Mouse (Mus musculus) embryo, embryonic 9.5 days (tissue): ENCODE measurements around the gene Olfr1471.
"Not testable (repeated sequence)": the region's sequence is repeated elsewhere in the genome, so short reads cannot be mapped to it uniquely, and the experiment has no call there.

ENCODE experiments used
- DNase-seq: peaks from one replicate; pipeline ENCODE4 v3.0.0-alpha.2; 2017; ENCODE audit errors: extremely low spot score

Gene Olfr1471

DNA sequence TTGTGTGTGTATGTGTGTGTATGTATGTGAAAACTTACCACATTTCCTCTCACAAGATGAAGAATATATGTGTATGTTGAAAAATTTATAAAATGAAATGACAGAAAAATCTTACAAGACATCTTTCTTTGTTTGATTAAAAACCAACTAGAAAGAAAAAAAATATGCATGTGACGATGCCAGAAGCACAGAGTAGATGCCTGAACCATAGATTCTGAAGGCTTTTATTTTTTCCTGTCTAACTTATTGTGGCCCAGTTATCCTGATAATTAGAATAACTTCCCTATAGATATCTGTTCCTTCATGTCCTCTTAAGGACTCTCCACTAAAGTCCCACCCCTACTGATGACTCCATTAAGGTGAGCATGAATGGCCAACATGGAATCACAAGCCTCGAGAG, at the start of gene Olfr1471:
Olfr1471 (plus strand) TSS at position 301 of the 400 bp plus-strand sequence.
- DNase-seq, result not testable (repeated sequence)

DNA sequence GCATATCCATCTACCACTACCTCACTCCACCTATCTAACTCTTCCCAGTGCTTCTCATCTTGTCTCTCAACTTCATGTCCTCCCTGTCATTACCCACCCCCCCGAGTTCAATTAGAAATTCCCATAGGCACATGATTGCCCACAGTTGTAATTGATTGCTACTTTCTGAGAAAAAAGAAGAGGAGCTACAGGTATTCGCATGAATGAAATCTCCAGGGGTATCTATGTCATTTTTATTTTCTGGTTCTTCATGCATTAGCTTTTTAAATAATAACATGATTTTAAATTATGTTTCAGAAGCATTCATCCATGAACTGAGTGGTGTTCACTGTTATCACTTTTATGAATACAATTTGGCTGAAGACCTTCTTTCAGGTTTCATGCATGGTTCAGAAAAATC, 35.7 kb upstream of the Olfr1471 start, which contains the start of gene Olfr1469:
Olfr1469 (plus strand) TSS at position 301 of the 400 bp plus-strand sequence.
- DNase-seq, result no peak

DNA sequence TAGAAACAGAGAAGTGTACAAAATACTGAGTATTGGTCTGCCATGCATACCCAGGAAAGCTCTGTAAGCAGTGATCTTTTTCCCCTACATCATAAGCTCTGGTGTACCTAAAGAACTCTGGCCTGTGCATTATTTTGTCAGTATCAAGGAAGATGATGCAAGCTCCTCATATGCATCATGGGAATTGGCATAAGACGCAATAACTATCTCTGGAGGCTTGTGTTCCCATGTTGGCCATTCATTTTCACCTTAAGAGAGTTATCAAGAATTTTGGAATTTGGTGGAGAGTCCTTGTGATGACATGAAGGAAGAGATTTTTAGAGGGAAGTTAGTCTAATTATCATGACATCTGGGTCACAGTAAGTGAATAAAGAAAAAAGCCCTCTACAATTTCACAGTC, 12.8 kb downstream of the Olfr1471 start, which contains the start of gene Olfr1472:
Olfr1472 (minus strand) TSS at position 101 of the 400 bp plus-strand sequence.
- no peak for DNase-seq

DNA sequence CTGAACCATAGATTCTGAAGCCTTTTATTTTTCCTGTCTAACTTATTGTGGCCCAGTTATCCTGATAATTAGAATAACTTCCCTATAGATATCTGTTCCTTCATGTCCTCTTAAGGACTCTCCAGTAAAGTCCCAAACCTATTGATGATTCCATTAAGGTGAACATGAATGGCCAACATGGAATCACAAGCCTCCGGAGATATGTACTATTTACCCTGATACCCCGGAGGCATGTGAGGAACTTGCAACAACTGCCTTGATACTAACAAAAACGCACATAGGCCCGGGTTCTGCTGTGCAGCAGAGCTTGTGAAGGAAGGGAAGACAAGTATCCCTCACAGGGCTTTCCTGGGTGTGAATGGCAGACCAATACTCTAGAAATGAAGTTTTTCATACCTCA, 26.1 kb downstream of the Olfr1471 start, which contains the start of gene Olfr1474:
Olfr1474 (plus strand) TSS at position 301 of the 400 bp plus-strand sequence.
- DNase-seq, result not testable (repeated sequence)

DNA sequence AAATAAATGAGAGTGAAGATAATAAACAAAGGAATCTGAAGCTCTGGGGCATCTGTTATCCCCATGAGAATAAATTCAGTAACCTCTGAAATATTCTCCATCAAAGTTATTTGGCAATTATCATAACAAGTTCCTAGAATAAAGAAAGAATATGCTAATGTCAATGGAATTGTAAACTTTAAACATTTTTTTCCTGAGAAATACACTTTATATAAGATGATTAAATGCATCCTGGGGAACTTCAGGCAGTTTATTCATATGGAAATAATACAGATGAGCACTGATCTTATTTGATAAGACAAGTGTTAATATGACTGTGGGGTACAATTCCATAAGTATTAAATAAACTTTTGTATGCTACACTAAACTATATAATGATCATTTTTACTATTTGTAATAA, 36.9 kb downstream of the Olfr1471 start, which contains the start of gene Olfr1475:
Olfr1475 (minus strand) TSS at position 101 of the 400 bp plus-strand sequence.
- DNase-seq, result no peak

DNA sequence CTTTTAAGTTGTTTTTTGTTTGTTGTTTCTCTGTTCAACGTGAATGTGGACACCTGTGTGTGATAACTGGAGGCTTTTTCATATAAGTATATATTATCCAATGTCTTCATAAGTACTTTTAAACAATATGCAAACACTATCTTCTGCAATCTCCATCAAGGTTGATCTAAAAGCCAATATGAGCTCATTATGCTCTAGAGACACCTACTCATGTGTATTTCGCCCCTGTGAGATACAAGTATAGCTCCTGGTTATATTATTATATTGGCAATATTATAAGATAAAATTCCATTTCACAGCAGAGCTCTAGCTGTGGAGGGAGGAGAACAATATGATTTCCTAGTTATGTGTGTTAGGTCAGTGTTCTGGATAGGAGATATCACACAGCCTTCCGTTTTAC, 57.0 kb downstream of the Olfr1471 start, which contains the start of gene Olfr1477:
Olfr1477 (plus strand) TSS at position 301 of the 400 bp plus-strand sequence.
- DNase-seq, result no peak
